Mouse (Mus musculus): ENCODE data around the gene Smyd5. TPM values are rescaled to one million over a fixed set of nuclear protein-coding genes. Genes with fewer than 3 reads are reported as not detected.
"Not testable (repeated sequence)": the region's sequence is repeated elsewhere in the genome, so short reads cannot be mapped to it uniquely, and the experiment has no call there.

Gene Smyd5
- total and polyA plus RNA-seq, 2 experiments = 6.1 to 16.2 TPM

GRCm38 (mm10) chr6:85441142-85441541, 9.4 kb downstream of the Smyd5 start:
- Histone ChIP-seq H3K79me2 (ENCODE audit: control insufficient read depth, insufficient read depth, low read length) (no peaks in the 10 kb centered on the region; the same call in 1 of the 2 replicates), H3K27me3 (ENCODE audit: control insufficient read depth, insufficient read depth, low read length) (no peaks in the 10 kb centered on the region), H3K9ac (ENCODE audit: low read depth, low read length) (no peak overlapping the region), H3K27ac (replicated peaks; ENCODE audit: insufficient read depth, low read depth, low read length) (no peak overlapping the region), H3K4me3 (ENCODE audit: insufficient read depth, low read depth, low read length) (no peak overlapping the region), H3K4me1 (ENCODE audit: control insufficient read depth, insufficient read depth, low read length) (no peaks in the 10 kb centered on the region), H3K36me3 (ENCODE audit: control insufficient read depth, insufficient read depth, low read length) (peaks cover 2% of the 10 kb centered on the region; the same call in 1 of the 2 replicates)
- WGBS = over 99% methylated on average over 4 of the region's 4 CpGs
- TF ChIP-seq POLR2A (IDR thresholded peaks at IDR 0.05; ENCODE audit: extremely low read depth, insufficient read depth, low read length) (no peak), CTCF (IDR thresholded peaks at IDR 0.05; ENCODE audit: low read depth, low read length) (no peak)
- DNase-seq (ENCODE audit: extremely low read depth, low read depth, low spot score) = no peak

DNA sequence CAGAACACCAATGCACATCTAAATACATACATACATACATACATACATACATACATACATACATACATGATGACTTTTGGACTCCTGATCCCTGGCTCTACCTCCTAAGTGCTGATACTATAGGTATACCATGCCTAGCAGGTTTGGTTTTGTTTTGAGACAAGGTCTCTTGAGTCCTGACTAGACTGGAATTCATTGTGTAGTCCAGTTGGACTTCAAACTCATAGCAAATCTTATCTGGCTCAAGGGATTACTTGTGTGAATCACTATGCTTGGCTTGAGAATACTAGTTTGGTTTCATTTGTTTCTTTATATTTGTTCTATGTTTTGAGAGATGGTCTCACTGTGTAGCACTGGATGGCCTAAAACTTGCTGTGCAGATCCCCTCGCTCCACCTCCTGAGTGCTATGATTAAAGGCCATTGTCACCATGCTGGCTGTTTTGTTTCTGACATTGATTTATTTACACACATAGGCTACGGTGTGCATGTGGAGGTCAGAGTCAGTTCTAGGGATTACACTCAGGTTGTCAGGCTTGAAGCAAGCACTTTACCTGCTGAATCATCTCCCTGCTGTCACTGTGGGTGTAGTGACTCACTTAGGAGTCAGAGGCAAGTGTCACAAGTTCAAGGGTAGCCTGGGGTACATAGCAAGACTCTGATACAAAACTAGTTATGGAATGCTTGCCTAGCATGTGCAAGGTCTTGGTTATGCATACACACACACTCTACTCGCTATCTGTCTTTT, 11.9 kb downstream of the Smyd5 start:
- no peak overlapping the region for H3K27ac ChIP-seq (replicated peaks; ENCODE audit: insufficient read depth, low read depth, low read length)
- 58% methylated on average over 3 of the region's 3 CpGs for WGBS
- H3K4me1 ChIP-seq (ENCODE audit: control insufficient read depth, insufficient read depth, low read length) = no peaks in the 10 kb centered on the region
- no peaks in the 10 kb centered on the region for H3K27me3 ChIP-seq (ENCODE audit: control insufficient read depth, insufficient read depth, low read length)
- TF ChIP-seq CTCF (IDR thresholded peaks at IDR 0.05; ENCODE audit: low read depth, low read length) (no peak), POLR2A (IDR thresholded peaks at IDR 0.05; ENCODE audit: extremely low read depth, insufficient read depth, low read length) (no peak)
- H3K9ac ChIP-seq (ENCODE audit: low read depth, low read length) = no peak overlapping the region
- no peak overlapping the region for H3K4me3 ChIP-seq (ENCODE audit: insufficient read depth, low read depth, low read length)
- no peak for DNase-seq (ENCODE audit: extremely low read depth, low read depth, low spot score)
- no peaks in the 10 kb centered on the region; the same call in 1 of the 2 replicates for H3K79me2 ChIP-seq (ENCODE audit: control insufficient read depth, insufficient read depth, low read length)
- peaks cover 2% of the 10 kb centered on the region; the same call in 1 of the 2 replicates for H3K36me3 ChIP-seq (ENCODE audit: control insufficient read depth, insufficient read depth, low read length)

GRCm38 (mm10) chr6:85444266-85444965, 12.6 kb downstream of the Smyd5 start:
- peaks cover 2% of the 10 kb centered on the region; the same call in 1 of the 2 replicates for H3K36me3 ChIP-seq (ENCODE audit: control insufficient read depth, insufficient read depth, low read length)
- no peak for DNase-seq (ENCODE audit: extremely low read depth, low read depth, low spot score)
- no peaks in the 10 kb centered on the region; the same call in 1 of the 2 replicates for H3K79me2 ChIP-seq (ENCODE audit: control insufficient read depth, insufficient read depth, low read length)
- no peak for TF ChIP-seq POLR2A (IDR thresholded peaks at IDR 0.05; ENCODE audit: extremely low read depth, insufficient read depth, low read length)
- no peak for TF ChIP-seq CTCF (IDR thresholded peaks at IDR 0.05; ENCODE audit: low read depth, low read length)
- no peak overlapping the region for H3K4me3 ChIP-seq (ENCODE audit: insufficient read depth, low read depth, low read length)
- no peak overlapping the region for H3K27ac ChIP-seq (replicated peaks; ENCODE audit: insufficient read depth, low read depth, low read length)
- H3K9ac ChIP-seq (ENCODE audit: low read depth, low read length) = no peak overlapping the region
- H3K4me1 ChIP-seq (ENCODE audit: control insufficient read depth, insufficient read depth, low read length) = no peaks in the 10 kb centered on the region
- 93% methylated on average over 8 of the region's 8 CpGs for WGBS
- no peaks in the 10 kb centered on the region for H3K27me3 ChIP-seq (ENCODE audit: control insufficient read depth, insufficient read depth, low read length)

DNA sequence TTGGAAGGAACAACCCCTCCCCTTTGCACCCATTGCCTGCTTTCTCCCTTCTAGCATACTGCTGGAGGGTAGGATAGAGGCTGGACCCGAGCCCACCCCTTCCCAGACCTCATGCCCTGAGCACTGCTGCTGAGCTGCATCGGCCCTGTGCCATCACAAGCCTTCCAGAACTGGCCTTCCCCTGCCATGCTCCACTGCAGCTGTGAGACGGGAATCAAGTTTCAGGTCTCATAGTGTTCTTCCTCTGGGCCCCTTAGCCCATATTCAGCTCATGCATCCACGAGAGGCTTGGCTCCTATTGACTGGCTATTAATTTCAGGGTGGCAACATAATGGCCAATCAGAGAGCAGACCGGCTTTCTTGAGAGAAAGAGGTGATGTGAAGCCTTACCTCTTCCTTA, 13.5 kb downstream of the Smyd5 start:
- H3K36me3 ChIP-seq (ENCODE audit: control insufficient read depth, insufficient read depth, low read length) = no peaks in the 10 kb centered on the region; the same call in 1 of the 2 replicates
- TF ChIP-seq POLR2A (IDR thresholded peaks at IDR 0.05; ENCODE audit: extremely low read depth, insufficient read depth, low read length) (no peak), CTCF (IDR thresholded peaks at IDR 0.05; ENCODE audit: low read depth, low read length) (no peak)
- no peaks in the 10 kb centered on the region for H3K27me3 ChIP-seq (ENCODE audit: control insufficient read depth, insufficient read depth, low read length)
- H3K9ac ChIP-seq (ENCODE audit: low read depth, low read length) = no peak overlapping the region
- H3K27ac ChIP-seq (replicated peaks; ENCODE audit: insufficient read depth, low read depth, low read length) = no peak overlapping the region
- H3K4me3 ChIP-seq (ENCODE audit: insufficient read depth, low read depth, low read length) = no peak overlapping the region
- 93% methylated on average over 5 of the region's 5 CpGs for WGBS
- H3K79me2 ChIP-seq (ENCODE audit: control insufficient read depth, insufficient read depth, low read length) = no peaks in the 10 kb centered on the region; the same call in 1 of the 2 replicates
- H3K4me1 ChIP-seq (ENCODE audit: control insufficient read depth, insufficient read depth, low read length) = no peaks in the 10 kb centered on the region
- no peak for DNase-seq (ENCODE audit: extremely low read depth, low read depth, low spot score)

DNA sequence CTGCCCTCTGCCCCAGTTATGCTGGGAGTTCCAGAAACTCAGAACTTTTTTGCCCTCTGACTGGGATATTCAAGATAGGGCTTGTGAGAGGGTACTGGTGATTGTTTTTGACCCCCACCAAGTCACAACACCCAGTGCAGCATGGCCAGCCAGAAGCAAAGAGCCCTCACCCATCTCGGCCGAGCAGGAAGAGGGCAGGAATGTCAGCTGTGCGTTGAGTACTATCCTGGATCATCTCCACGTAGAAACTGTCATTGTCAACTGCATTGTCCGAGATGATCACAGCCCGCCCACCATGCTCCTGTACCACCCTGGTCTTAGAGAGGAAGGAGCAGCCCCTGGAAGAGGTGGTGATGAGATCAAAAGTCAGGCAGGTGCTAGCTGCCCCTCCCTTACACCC, 15.6 kb downstream of the Smyd5 start:
- Histone ChIP-seq H3K79me2 (ENCODE audit: control insufficient read depth, insufficient read depth, low read length) (peaks cover 3% of the 10 kb centered on the region; the same call in 1 of the 2 replicates), H3K27me3 (ENCODE audit: control insufficient read depth, insufficient read depth, low read length) (no peaks in the 10 kb centered on the region), H3K9ac (ENCODE audit: low read depth, low read length) (no peak overlapping the region), H3K27ac (replicated peaks; ENCODE audit: insufficient read depth, low read depth, low read length) (no peak overlapping the region), H3K4me3 (ENCODE audit: insufficient read depth, low read depth, low read length) (no peak overlapping the region), H3K4me1 (ENCODE audit: control insufficient read depth, insufficient read depth, low read length) (peaks cover 3% of the 10 kb centered on the region), H3K36me3 (ENCODE audit: control insufficient read depth, insufficient read depth, low read length) (no peaks in the 10 kb centered on the region; the same call in 1 of the 2 replicates)
- 94% methylated on average over 6 of the region's 6 CpGs for WGBS
- TF ChIP-seq POLR2A (IDR thresholded peaks at IDR 0.05; ENCODE audit: extremely low read depth, insufficient read depth, low read length) (no peak), CTCF (IDR thresholded peaks at IDR 0.05; ENCODE audit: low read depth, low read length) (no peak)
- DNase-seq (ENCODE audit: extremely low read depth, low read depth, low spot score) = no peak

DNA sequence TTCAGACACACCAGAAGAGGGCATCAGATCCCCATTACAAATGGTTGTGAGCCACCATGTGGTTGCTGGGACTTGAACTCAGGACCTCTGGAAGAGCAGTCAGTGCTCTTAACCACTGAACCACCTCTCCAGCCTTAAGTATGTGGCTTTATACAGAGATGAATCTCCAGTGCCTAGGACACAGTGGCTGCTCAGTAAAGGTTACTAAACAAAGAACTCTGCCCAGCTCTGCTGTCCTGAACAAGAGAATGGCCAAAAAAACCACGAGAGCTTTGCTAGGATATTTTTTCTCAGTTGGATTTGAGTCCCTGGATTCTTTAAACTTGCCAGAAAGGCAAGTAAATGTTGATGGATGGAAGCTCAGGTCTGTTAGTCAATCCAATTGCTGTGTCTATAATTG, 18.4 kb downstream of the Smyd5 start:
- Histone ChIP-seq H3K4me1 (ENCODE audit: control insufficient read depth, insufficient read depth, low read length) (peaks cover 14% of the 10 kb centered on the region), H3K79me2 (ENCODE audit: control insufficient read depth, insufficient read depth, low read length) (peaks cover 18% of the 10 kb centered on the region)
- not testable (repeated sequence) for H3K9ac ChIP-seq (ENCODE audit: low read depth, low read length); H3K27me3 ChIP-seq (ENCODE audit: control insufficient read depth, insufficient read depth, low read length); H3K27ac ChIP-seq (replicated peaks; ENCODE audit: insufficient read depth, low read depth, low read length); H3K36me3 ChIP-seq (ENCODE audit: control insufficient read depth, insufficient read depth, low read length); DNase-seq (ENCODE audit: extremely low read depth, low read depth, low spot score); H3K4me3 ChIP-seq (ENCODE audit: insufficient read depth, low read depth, low read length)
- WGBS = 46% methylated on average over 1 of the region's 1 CpGs
